Mouse (Mus musculus): Measurements from ENCODE around the gene Ppfia4.

- TF ChIP-seq POLR2A (IDR thresholded peaks at IDR 0.05; ENCODE audit: extremely low read depth, insufficient read depth, low read length), result no peak
- TF ChIP-seq CTCF (IDR thresholded peaks at IDR 0.05; ENCODE audit: low read depth, low read length), result no peak
Measured at GRCm38 (mm10) chr1:134297265-134297664, 35.5 kb downstream of the Ppfia4 start.

Data from liver, adult 2 months (tissue).